ENCODE assay signal across 15 mouse cellular contexts in the genomic region with DNA sequence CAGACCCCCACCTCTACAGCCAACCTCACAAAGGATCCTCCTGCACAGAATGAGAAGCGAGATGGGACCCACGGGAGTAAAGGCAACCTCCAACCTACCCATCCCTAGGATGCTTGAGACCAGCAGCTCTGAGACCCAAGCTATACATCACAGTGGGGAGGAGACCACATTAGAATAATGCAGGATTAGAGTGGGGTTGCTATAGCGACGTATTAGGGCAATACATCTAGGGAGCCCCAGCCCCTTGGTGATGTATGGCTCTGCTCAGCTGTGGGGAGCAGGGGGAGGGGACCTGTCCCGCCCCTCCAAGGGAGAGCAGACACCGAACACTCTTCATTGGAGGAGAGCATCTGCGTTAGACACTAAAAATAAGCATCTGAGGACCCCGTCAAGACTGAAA. TPM values are rescaled to one million over a fixed set of nuclear protein-coding genes. Genes with fewer than 3 reads are reported as not detected.
DNase-seq lines count a peak whose midpoint lies in the region; ATAC-seq and TF ChIP-seq lines count a peak whose summit lies in the region.
"Had no signal": no experiment of that assay in that cellular context is flagged by ENCODE, and none has a peak within 500 bp of the region (broad histone marks: within the 10 kb centered on the region; RNA-seq: fewer than 3 reads in every experiment).

No protein-coding gene starts in this region.

- DNase-seq in midbrain, embryonic 10.5 days (ENCODE audit: low spot score), result peak; percentile 74
- DNase-seq in midbrain, postnatal 0 days (ENCODE audit: low spot score), result no peak
- DNase-seq in forebrain, embryonic 11.5 days (ENCODE audit: low spot score), result no peak
- DNase-seq in retina, postnatal 1 day, result peak; percentile 75
- no peak for DNase-seq in lung, postnatal 4 days
- no peak for DNase-seq in yolk sac, embryonic 10.5 days (ENCODE audit: low spot score)
- DNase-seq: adrenal gland, postnatal 25 days; kidney, postnatal 14 days; liver; lung, postnatal 14 days had no signal

- no peaks in the 10 kb centered on the region for H3K9me3 ChIP-seq in midbrain, embryonic 10.5 days (replicated peaks)
- H3K9me3 ChIP-seq in midbrain, postnatal 0 days (ENCODE audit: low read length), result no peaks in the 10 kb centered on the region
- no peaks in the 10 kb centered on the region for H3K9me3 ChIP-seq in forebrain, embryonic 11.5 days (ENCODE audit: control insufficient read depth, low read length)
- no peaks in the 10 kb centered on the region for H3K9me3 ChIP-seq in hindbrain, embryonic 16.5 days (ENCODE audit: control insufficient read depth, low read length)

- no peak for TF ChIP-seq CTCF in midbrain, postnatal 0 days (IDR thresholded peaks at IDR 0.05)

- H3K27ac ChIP-seq in midbrain, embryonic 10.5 days (replicated peaks), result peak overlapping the region; percentile 90
- H3K27ac ChIP-seq in midbrain, postnatal 0 days (ENCODE audit: low read depth, low read length), result no peak overlapping the region
- peak overlapping the region; percentile 32; the same call in 1 of the 2 replicates for H3K27ac ChIP-seq in forebrain, embryonic 11.5 days (ENCODE audit: low read depth, low read length)
- no peak overlapping the region for H3K27ac ChIP-seq in hindbrain, embryonic 16.5 days (ENCODE audit: low read depth, low read length)

- peak overlapping the region; percentile 46 for H3K4me3 ChIP-seq in midbrain, embryonic 10.5 days
- no peak overlapping the region for H3K4me3 ChIP-seq in midbrain, postnatal 0 days (ENCODE audit: low read depth, low read length)
- no peak overlapping the region for H3K4me3 ChIP-seq in forebrain, embryonic 11.5 days (ENCODE audit: low read depth, low read length)
- H3K4me3 ChIP-seq in hindbrain, embryonic 16.5 days (ENCODE audit: low read length), result no peak overlapping the region
- H3K4me3 ChIP-seq: myocyte had no signal

- peaks cover 97% of the 10 kb centered on the region for H3K27me3 ChIP-seq in midbrain, embryonic 10.5 days (ENCODE audit: low read depth, poor library complexity, severe bottlenecking)
- peaks cover 7% of the 10 kb centered on the region for H3K27me3 ChIP-seq in midbrain, postnatal 0 days (ENCODE audit: insufficient read depth, low read length)
- H3K27me3 ChIP-seq in forebrain, embryonic 11.5 days (ENCODE audit: control insufficient read depth, insufficient read depth, low read length), result peaks cover 38% of the 10 kb centered on the region
- H3K27me3 ChIP-seq in hindbrain, embryonic 16.5 days (replicated peaks; ENCODE audit: control insufficient read depth, insufficient read depth, low read length), result peaks cover 29% of the 10 kb centered on the region

- WGBS in midbrain, embryonic 10.5 days, result 5% methylated on average over 8 of the region's 8 CpGs
- WGBS in midbrain, postnatal 0 days, result 15% methylated on average over 8 of the region's 8 CpGs
- WGBS in forebrain, embryonic 11.5 days, result 4% methylated on average over 8 of the region's 8 CpGs
- WGBS in hindbrain, embryonic 16.5 days, result 15% methylated on average over 7 of the region's 8 CpGs

- no peaks in the 10 kb centered on the region for H3K36me3 ChIP-seq in midbrain, embryonic 10.5 days
- no peaks in the 10 kb centered on the region for H3K36me3 ChIP-seq in midbrain, postnatal 0 days (ENCODE audit: insufficient read depth, low read length)
- H3K36me3 ChIP-seq in forebrain, embryonic 11.5 days (ENCODE audit: control insufficient read depth, insufficient read depth, low read length), result no peaks in the 10 kb centered on the region
- H3K36me3 ChIP-seq in hindbrain, embryonic 16.5 days (ENCODE audit: control insufficient read depth, insufficient read depth, low read length), result no peaks in the 10 kb centered on the region

- H3K4me2 ChIP-seq in midbrain, postnatal 0 days (ENCODE audit: low read depth, low read length, poor library complexity, severe bottlenecking), result no peak overlapping the region
- H3K4me2 ChIP-seq in forebrain, embryonic 11.5 days (ENCODE audit: low read depth, low read length, severe bottlenecking), result peak overlapping the region; percentile 24
- H3K4me2 ChIP-seq in hindbrain, embryonic 16.5 days (ENCODE audit: low read length), result no peak overlapping the region

- ATAC-seq in midbrain, postnatal 0 days (ENCODE audit: low FRiP score), result no peak
- ATAC-seq in forebrain, embryonic 11.5 days (replicated peaks; ENCODE audit: low FRiP score), result peak; percentile 80
- 0 out of 2 replicates have a peak, but pooled peaks have one; percentile 22 for ATAC-seq in hindbrain, embryonic 16.5 days
- no peak for ATAC-seq in activated CD4-positive, CD25-positive, alpha-beta regulatory T cell, adult 4 months

- peaks cover 80% of the 10 kb centered on the region for H3K4me1 ChIP-seq in midbrain, embryonic 10.5 days
- H3K4me1 ChIP-seq in midbrain, postnatal 0 days (ENCODE audit: insufficient read depth, low read length), result peaks cover 23% of the 10 kb centered on the region; the same call in 1 of the 2 replicates
- peaks cover 32% of the 10 kb centered on the region for H3K4me1 ChIP-seq in forebrain, embryonic 11.5 days (replicated peaks; ENCODE audit: control insufficient read depth, insufficient read depth, low read length)
- peaks cover 25% of the 10 kb centered on the region for H3K4me1 ChIP-seq in hindbrain, embryonic 16.5 days (ENCODE audit: control insufficient read depth, insufficient read depth, low read depth, low read length)

- H3K9ac ChIP-seq in midbrain, postnatal 0 days (replicated peaks; ENCODE audit: low read length, poor library complexity, severe bottlenecking), result no peak overlapping the region
- H3K9ac ChIP-seq in forebrain, embryonic 11.5 days (ENCODE audit: low read length), result no peak overlapping the region
- no peak overlapping the region for H3K9ac ChIP-seq in hindbrain, embryonic 16.5 days (ENCODE audit: low read depth, low read length)

RNA-seq across cellular contexts. Expression of gene Pou3f1, which starts 11.5 kb away (rescaled TPM):
- 13.8 and 18.2 TPM in 2 replicates for polyA plus RNA-seq in midbrain, embryonic 10.5 days (2016; fragmentation: Nextera tagmentation; extraction: Ambion mirVana)
- total RNA-seq in midbrain, postnatal 0 days (2014; rRNA removed), result 17.7 and 19.8 TPM in 2 replicates
- 11.4 and 11.5 TPM in 2 replicates for polyA plus RNA-seq in midbrain, postnatal 0 days (2015; fragmentation: Nextera tagmentation; extraction: Ambion mirVana)
- 8.6 and 11.7 TPM in 2 replicates for polyA plus RNA-seq in forebrain, embryonic 11.5 days (2014; fragmentation: Nextera tagmentation; extraction: Ambion mirVana)
- 3.0 and 6.7 TPM in 2 replicates for polyA plus RNA-seq in hindbrain, embryonic 16.5 days (2015; fragmentation: Nextera tagmentation; extraction: Ambion mirVana)
- polyA plus RNA-seq in activated CD4-positive, CD25-positive, alpha-beta regulatory T cell, adult 4 months (2017; shearing (Covaris generic)), result not detected
- total RNA-seq: adrenal gland, postnatal 25 days; hematopoietic stem cell, adult 5-6 weeks had no signal

RNA-seq across cellular contexts. Expression of gene Utp11, which starts 25.3 kb away (rescaled TPM):
- polyA plus RNA-seq in midbrain, embryonic 10.5 days (2016; fragmentation: Nextera tagmentation; extraction: Ambion mirVana), result 63.6 and 68.0 TPM in 2 replicates
- total RNA-seq in midbrain, postnatal 0 days (2014; rRNA removed), result 10.3 and 10.9 TPM in 2 replicates
- 30.7 and 31.7 TPM in 2 replicates for polyA plus RNA-seq in midbrain, postnatal 0 days (2015; fragmentation: Nextera tagmentation; extraction: Ambion mirVana)
- 55.3 and 63.2 TPM in 2 replicates for polyA plus RNA-seq in forebrain, embryonic 11.5 days (2014; fragmentation: Nextera tagmentation; extraction: Ambion mirVana)
- polyA plus RNA-seq in hindbrain, embryonic 16.5 days (2015; fragmentation: Nextera tagmentation; extraction: Ambion mirVana), result 37.9 TPM in 2 replicates
- polyA plus RNA-seq in activated CD4-positive, CD25-positive, alpha-beta regulatory T cell, adult 4 months (2017; shearing (Covaris generic)), result 10 to 100 TPM; 80.9 to 85.9 TPM

RNA-seq across cellular contexts. Expression of gene Fhl3, which starts 32.4 kb away (rescaled TPM):
- polyA plus RNA-seq in midbrain, embryonic 10.5 days (2016; fragmentation: Nextera tagmentation; extraction: Ambion mirVana), result 4.6 and 5.8 TPM in 2 replicates
- total RNA-seq in midbrain, postnatal 0 days (2014; rRNA removed), result 5.0 and 6.9 TPM in 2 replicates
- polyA plus RNA-seq in midbrain, postnatal 0 days (2015; fragmentation: Nextera tagmentation; extraction: Ambion mirVana), result 1.7 and 2.0 TPM in 2 replicates
- polyA plus RNA-seq in forebrain, embryonic 11.5 days (2014; fragmentation: Nextera tagmentation; extraction: Ambion mirVana), result 5.5 and 6.4 TPM in 2 replicates
- polyA plus RNA-seq in hindbrain, embryonic 16.5 days (2015; fragmentation: Nextera tagmentation; extraction: Ambion mirVana), result 1.5 and 2.1 TPM in 2 replicates
- 10 to 100 TPM in 1 of 2 experiments, 1 to 10 TPM in 1; 7.2 to 14.7 TPM for polyA plus RNA-seq in activated CD4-positive, CD25-positive, alpha-beta regulatory T cell, adult 4 months (2017; shearing (Covaris generic))

RNA-seq across cellular contexts. Expression of gene Sf3a3, which starts 46.5 kb away (rescaled TPM):
- polyA plus RNA-seq in midbrain, embryonic 10.5 days (2016; fragmentation: Nextera tagmentation; extraction: Ambion mirVana), result 247 and 256 TPM in 2 replicates
- total RNA-seq in midbrain, postnatal 0 days (2014; rRNA removed), result 32.8 and 34.3 TPM in 2 replicates
- 73.8 and 75.9 TPM in 2 replicates for polyA plus RNA-seq in midbrain, postnatal 0 days (2015; fragmentation: Nextera tagmentation; extraction: Ambion mirVana)
- 218 and 220 TPM in 2 replicates for polyA plus RNA-seq in forebrain, embryonic 11.5 days (2014; fragmentation: Nextera tagmentation; extraction: Ambion mirVana)
- polyA plus RNA-seq in hindbrain, embryonic 16.5 days (2015; fragmentation: Nextera tagmentation; extraction: Ambion mirVana), result 86.1 and 93.2 TPM in 2 replicates
- polyA plus RNA-seq in activated CD4-positive, CD25-positive, alpha-beta regulatory T cell, adult 4 months (2017; shearing (Covaris generic)), result 100 to 1,000 TPM; 108 to 125 TPM

RNA-seq across cellular contexts. Expression of gene 3100002H09Rik, which starts 57.5 kb away (rescaled TPM):
- 0.73 and 1.9 TPM in 2 replicates for polyA plus RNA-seq in midbrain, embryonic 10.5 days (2016; fragmentation: Nextera tagmentation; extraction: Ambion mirVana)
- not detected in 2 replicates for total RNA-seq in midbrain, postnatal 0 days (2014; rRNA removed)
- 0.19 TPM in 1 of 2 replicates, not detected in the other for polyA plus RNA-seq in midbrain, postnatal 0 days (2015; fragmentation: Nextera tagmentation; extraction: Ambion mirVana)
- 0.67 TPM in 1 of 2 replicates, not detected in the other for polyA plus RNA-seq in forebrain, embryonic 11.5 days (2014; fragmentation: Nextera tagmentation; extraction: Ambion mirVana)
- 0.36 and 0.49 TPM in 2 replicates for polyA plus RNA-seq in hindbrain, embryonic 16.5 days (2015; fragmentation: Nextera tagmentation; extraction: Ambion mirVana)
- polyA plus RNA-seq in activated CD4-positive, CD25-positive, alpha-beta regulatory T cell, adult 4 months (2017; shearing (Covaris generic)), result not detected
- total RNA-seq: adrenal gland, postnatal 25 days; heart, adult 8-10 months; hematopoietic stem cell, adult 5-6 weeks had no signal
- polyA plus RNA-seq: myocyte had no signal

Comparison
In these comparisons a context has a peak if more than half of its experiments do, and no peak if none do; other contexts are left out.
1. DNase-seq: peak in midbrain, embryonic 10.5 days (single experiment) and retina, postnatal 1 day (single experiment); none in midbrain, postnatal 0 days (single experiment), forebrain, embryonic 11.5 days (single experiment), lung, postnatal 4 days (0 of 2) and yolk sac, embryonic 10.5 days (single experiment).
2. H3K27ac ChIP-seq: peak in midbrain, embryonic 10.5 days (single experiment) and forebrain, embryonic 11.5 days (single experiment); none in midbrain, postnatal 0 days (single experiment) and hindbrain, embryonic 16.5 days (single experiment).
3. ATAC-seq: peak in forebrain, embryonic 11.5 days (single experiment) and hindbrain, embryonic 16.5 days (single experiment); none in midbrain, postnatal 0 days (single experiment) and activated CD4-positive, CD25-positive, alpha-beta regulatory T cell, adult 4 months (single experiment).